Mouse (Mus musculus) midbrain, embryonic 10.5 days (tissue): ENCODE measurements around the gene Hipk3. TPM values are rescaled to one million over a fixed set of nuclear protein-coding genes. Genes with fewer than 3 reads are reported as not detected.

Source experiments
- DNase-seq: peaks from one replicate; pipeline ENCODE4 v3.0.0-alpha.2; 2017; ENCODE audit warnings: low spot score
- H3K27ac ChIP-seq: fragments of 300-500 bp; sonication (generic); replicated peaks from 2 replicates; pipeline ENCODE4 v1.5.1; 2016; ENCODE audit warnings: mild to moderate bottlenecking
- H3K27me3 ChIP-seq: fragments of 300-500 bp; sonication (generic); 2 replicates; pipeline ENCODE4 v1.6.1; 2016; ENCODE audit warnings: low read depth, mild to moderate bottlenecking; ENCODE audit not compliant: poor library complexity, severe bottlenecking
- H3K36me3 ChIP-seq: fragments of 300-500 bp; sonication (generic); 2 replicates; pipeline ENCODE4 v1.6.1; 2016; ENCODE audit warnings: mild to moderate bottlenecking, moderate library complexity
- H3K4me1 ChIP-seq: fragments of 300-500 bp; sonication (generic); 2 replicates; pipeline ENCODE4 v1.6.1; 2016
- H3K4me3 ChIP-seq: fragments of 300-500 bp; sonication (generic); 2 replicates; pipeline ENCODE4 v1.5.1; 2016; ENCODE audit warnings: mild to moderate bottlenecking, moderate library complexity
- H3K9me3 ChIP-seq: fragments of 300-500 bp; sonication (generic); replicated peaks from 2 replicates; pipeline ENCODE4 v1.6.1; 2016; ENCODE audit warnings: mild to moderate bottlenecking
- WGBS: fragments of 180-500 bp; shearing (Covaris S2); methylation state at CpG from one replicate; pipeline ENCODE4 v1.1.7; 2016; 5-methylcytosine and 5-hydroxymethylcytosine counted together
- polyA plus RNA-seq: library from polyadenylated mRNA; unstranded; fragments of >200 nt; fragmentation: Nextera tagmentation; extraction: Ambion mirVana; gene quantifications from 2 replicates; pipeline ENCODE4 v1.2.1, GENCODE M21; 2016

Hipk3 gene
- polyA plus RNA-seq, 1 experiment from 2014 or later: 6.2 TPM

GRCm38 (mm10) chr2:104430566-104430965 is 63.7 kb downstream of the Hipk3 start:
- no peak overlapping the region for H3K27ac ChIP-seq
- H3K36me3 ChIP-seq: peaks cover 60% of the 10 kb centered on the region
- WGBS: 95% methylated on average over 5 of the region's 5 CpGs

GRCm38 (mm10) chr2:104426112-104426511 is 68.1 kb downstream of the Hipk3 start:
- Histone ChIP-seq H3K4me3 (no peak overlapping the region), H3K27ac (no peak overlapping the region), H3K4me1 (no peaks in the 10 kb centered on the region), H3K9me3 (no peaks in the 10 kb centered on the region), H3K36me3 (peaks cover 22% of the 10 kb centered on the region), H3K27me3 (no peaks in the 10 kb centered on the region)
- DNase-seq: no peak
- 93% methylated on average over 3 of the region's 3 CpGs for WGBS

More at GRCm38 (mm10) chr2:104430566-104430965, 63.7 kb downstream of the Hipk3 start:
- Histone ChIP-seq H3K9me3 (no peaks in the 10 kb centered on the region), H3K4me1 (no peaks in the 10 kb centered on the region), H3K4me3 (no peak overlapping the region), H3K27me3 (no peaks in the 10 kb centered on the region)
- DNase-seq: no peak

- no peaks in the 10 kb centered on the region for H3K9me3 ChIP-seq
- no peaks in the 10 kb centered on the region for H3K36me3 ChIP-seq
- no peak overlapping the region for H3K4me3 ChIP-seq
- no peak overlapping the region for H3K27ac ChIP-seq
- 5% methylated on average over 1 of the region's 1 CpGs for WGBS
- no peaks in the 10 kb centered on the region for H3K4me1 ChIP-seq
- no peaks in the 10 kb centered on the region for H3K27me3 ChIP-seq
- no peak for DNase-seq
These were observed 72.0 kb downstream of the Hipk3 start for GRCm38 (mm10) chr2:104422230-104422629.

- Histone ChIP-seq H3K36me3 (no peaks in the 10 kb centered on the region), H3K4me3 (no peak overlapping the region), H3K27ac (no peak overlapping the region), H3K9me3 (no peaks in the 10 kb centered on the region), H3K27me3 (no peaks in the 10 kb centered on the region), H3K4me1 (no peaks in the 10 kb centered on the region)
- no peak for DNase-seq
- 86% methylated on average over 4 of the region's 4 CpGs for WGBS
These were observed 73.4 kb downstream of the Hipk3 start for GRCm38 (mm10) chr2:104420805-104421204.

GRCm38 (mm10) chr2:104419999-104420398 is 74.2 kb downstream of the Hipk3 start:
- H3K9me3 ChIP-seq: no peaks in the 10 kb centered on the region
- H3K27ac ChIP-seq: no peak overlapping the region
- no peaks in the 10 kb centered on the region for H3K27me3 ChIP-seq
- H3K4me3 ChIP-seq: no peak overlapping the region
- 73% methylated on average over 1 of the region's 1 CpGs for WGBS
- H3K36me3 ChIP-seq: no peaks in the 10 kb centered on the region
- no peaks in the 10 kb centered on the region for H3K4me1 ChIP-seq
- no peak for DNase-seq

GRCm38 (mm10) chr2:104419411-104419810 is 74.8 kb downstream of the Hipk3 start:
- Histone ChIP-seq H3K27me3 (no peaks in the 10 kb centered on the region), H3K4me3 (no peak overlapping the region), H3K27ac (no peak overlapping the region), H3K4me1 (no peaks in the 10 kb centered on the region), H3K9me3 (no peaks in the 10 kb centered on the region), H3K36me3 (no peaks in the 10 kb centered on the region)
- DNase-seq: no peak
- WGBS: 84% methylated on average over 2 of the region's 2 CpGs

- H3K36me3 ChIP-seq: no peaks in the 10 kb centered on the region
- no peak overlapping the region for H3K4me3 ChIP-seq
- H3K27me3 ChIP-seq: peaks cover 54% of the 10 kb centered on the region
- WGBS: 85% methylated on average over 3 of the region's 3 CpGs
- DNase-seq: no peak
- H3K4me1 ChIP-seq: peaks cover 20% of the 10 kb centered on the region
- no peaks in the 10 kb centered on the region for H3K9me3 ChIP-seq
- H3K27ac ChIP-seq: no peak overlapping the region
These were observed 81.2 kb downstream of the Hipk3 start for GRCm38 (mm10) chr2:104413011-104413410.

- WGBS: 45% methylated on average over 4 of the region's 4 CpGs
- no peak for DNase-seq
These were observed 81.8 kb downstream of the Hipk3 start for GRCm38 (mm10) chr2:104412496-104412895.

GRCm38 (mm10) chr2:104411806-104412205 is 82.4 kb downstream of the Hipk3 start:
- H3K4me1 ChIP-seq: peaks cover 20% of the 10 kb centered on the region
- DNase-seq: no peak
- 91% methylated on average over 7 of the region's 7 CpGs for WGBS

More at GRCm38 (mm10) chr2:104412496-104412895, 81.8 kb downstream of the Hipk3 start:
- Histone ChIP-seq H3K9me3 (no peaks in the 10 kb centered on the region), H3K4me3 (no peak overlapping the region), H3K27ac (no peak overlapping the region), H3K36me3 (no peaks in the 10 kb centered on the region), H3K4me1 (peaks cover 20% of the 10 kb centered on the region), H3K27me3 (peaks cover 59% of the 10 kb centered on the region)

GRCm38 (mm10) chr2:104410963-104411545 is 83.2 kb downstream of the Hipk3 start, which contains the start of gene D430041D05Rik:
D430041D05Rik (minus strand) TSS chr2:104411013.
- H3K9me3 ChIP-seq: no peaks in the 10 kb centered on the region
- H3K4me3 ChIP-seq: peak within 1 kb of the TSS; percentile 84
- H3K36me3 ChIP-seq: no peaks in the 10 kb centered on the region
- H3K4me1 ChIP-seq: peaks cover 27% of the 10 kb centered on the region
- no peak for DNase-seq
- H3K27me3 ChIP-seq: peaks cover 70% of the 10 kb centered on the region
- peak within 1 kb of the TSS; percentile 88 for H3K27ac ChIP-seq
- WGBS: 70% methylated on average over 4 of the region's 4 CpGs

More at GRCm38 (mm10) chr2:104411806-104412205, 82.4 kb downstream of the Hipk3 start:
- Histone ChIP-seq H3K4me3 (no peak overlapping the region), H3K27me3 (peaks cover 66% of the 10 kb centered on the region), H3K27ac (no peak overlapping the region), H3K36me3 (no peaks in the 10 kb centered on the region), H3K9me3 (no peaks in the 10 kb centered on the region)

- no peaks in the 10 kb centered on the region for H3K9me3 ChIP-seq
- peak overlapping the region; percentile 84 for H3K4me3 ChIP-seq
- peak; percentile 74 for DNase-seq
- H3K4me1 ChIP-seq: peaks cover 27% of the 10 kb centered on the region
- peak overlapping the region; percentile 88 for H3K27ac ChIP-seq
- peaks cover 70% of the 10 kb centered on the region for H3K27me3 ChIP-seq
- no peaks in the 10 kb centered on the region for H3K36me3 ChIP-seq
- under 1% methylated on average over 106 of the region's 111 CpGs for WGBS
These were observed 84.1 kb downstream of the Hipk3 start for GRCm38 (mm10) chr2:104409851-104410821.

GRCm38 (mm10) chr2:104408351-104408750 is 85.9 kb downstream of the Hipk3 start:
- H3K36me3 ChIP-seq: no peaks in the 10 kb centered on the region
- H3K9me3 ChIP-seq: no peaks in the 10 kb centered on the region
- 73% methylated on average over 7 of the region's 7 CpGs for WGBS
- peaks cover 27% of the 10 kb centered on the region for H3K4me1 ChIP-seq
- peaks cover 69% of the 10 kb centered on the region for H3K27me3 ChIP-seq
- no peak for DNase-seq
- H3K4me3 ChIP-seq: no peak overlapping the region
- no peak overlapping the region for H3K27ac ChIP-seq

- DNase-seq: no peak
- H3K4me3 ChIP-seq: no peak overlapping the region
- peaks cover 65% of the 10 kb centered on the region for H3K27me3 ChIP-seq
- 65% methylated on average over 4 of the region's 4 CpGs for WGBS
- no peaks in the 10 kb centered on the region for H3K9me3 ChIP-seq
- H3K27ac ChIP-seq: no peak overlapping the region
- peaks cover 27% of the 10 kb centered on the region for H3K4me1 ChIP-seq
- no peaks in the 10 kb centered on the region for H3K36me3 ChIP-seq
These were observed 86.3 kb downstream of the Hipk3 start for GRCm38 (mm10) chr2:104407913-104408312.
